Mouse (Mus musculus) cortical plate, adult 2 months (tissue): ENCODE results near the gene Lrp2.
"Not testable (repeated sequence)": the region's sequence is repeated elsewhere in the genome, so short reads cannot be mapped to it uniquely, and the experiment has no call there.

Experiments
- CTCF ChIP-seq: fragments of 200-500 bp; IDR thresholded peaks from 2 replicates; pipeline ENCODE4 v1.5.1; 2011; ENCODE audit warnings: mild to moderate bottlenecking, control low read depth, low read length; ENCODE audit not compliant: insufficient read depth; ENCODE audit errors: extremely low read depth
- POLR2A ChIP-seq: fragments of 200-500 bp; IDR thresholded peaks from 2 replicates; pipeline ENCODE4 v1.6.1; 2011; ENCODE audit warnings: mild to moderate bottlenecking, low read length, control low read depth; ENCODE audit not compliant: insufficient read depth; ENCODE audit errors: extremely low read depth

GRCm38 (mm10) chr2:69582068-69582467 lies 3.8 kb downstream of the Lrp2 start:
- TF ChIP-seq POLR2A, CTCF: not testable (repeated sequence)
